Mouse (Mus musculus) C2C12 (cell line): ENCODE results near the gene Dcdc2c.

Experiments used
- CEBPB ChIP-seq: IDR thresholded peaks from one replicate; pipeline ENCODE4 v1.6.1; 2011; ENCODE audit warnings: low read depth, mild to moderate bottlenecking, control low read depth, moderate library complexity
- CTCF ChIP-seq: IDR thresholded peaks from one replicate; pipeline ENCODE4 v1.5.1; 2011; ENCODE audit not compliant: control insufficient read depth, insufficient read depth, insufficient read length
- MAX ChIP-seq: IDR thresholded peaks from one replicate; pipeline ENCODE4 v1.6.1; 2011; ENCODE audit warnings: mild to moderate bottlenecking, control low read depth
- MYOD1 ChIP-seq: IDR thresholded peaks from one replicate; pipeline ENCODE4 v1.6.1; 2011; ENCODE audit warnings: low read depth; ENCODE audit not compliant: control insufficient read depth, insufficient read length
- MYOG ChIP-seq: IDR thresholded peaks from one replicate; pipeline ENCODE4 v1.6.1; 2011; ENCODE audit not compliant: control insufficient read depth, insufficient read length; ENCODE audit errors: extremely low read depth
- USF1 ChIP-seq: IDR thresholded peaks from one replicate; pipeline ENCODE4 v1.6.1; 2011; ENCODE audit warnings: low read depth, mild to moderate bottlenecking, control low read depth, moderate library complexity

- TF ChIP-seq CTCF: no peak
- no peak for TF ChIP-seq USF1
- no peak for TF ChIP-seq CEBPB
- no peak for TF ChIP-seq MYOD1
- no peak for TF ChIP-seq MYOG
- no peak for TF ChIP-seq MAX
Observed at GRCm38 (mm10) chr12:28575366-28576070, 23.3 kb upstream of the Dcdc2c start.
